Mouse (Mus musculus): ENCODE data around the gene Gm5294. TPM values are rescaled to one million over a fixed set of nuclear protein-coding genes. Genes with fewer than 3 reads are reported as not detected.

The Gm5294 gene
- not detected in 2 replicates for polyA plus RNA-seq (2015; fragmentation: Nextera tagmentation; extraction: Ambion mirVana)

DNA sequence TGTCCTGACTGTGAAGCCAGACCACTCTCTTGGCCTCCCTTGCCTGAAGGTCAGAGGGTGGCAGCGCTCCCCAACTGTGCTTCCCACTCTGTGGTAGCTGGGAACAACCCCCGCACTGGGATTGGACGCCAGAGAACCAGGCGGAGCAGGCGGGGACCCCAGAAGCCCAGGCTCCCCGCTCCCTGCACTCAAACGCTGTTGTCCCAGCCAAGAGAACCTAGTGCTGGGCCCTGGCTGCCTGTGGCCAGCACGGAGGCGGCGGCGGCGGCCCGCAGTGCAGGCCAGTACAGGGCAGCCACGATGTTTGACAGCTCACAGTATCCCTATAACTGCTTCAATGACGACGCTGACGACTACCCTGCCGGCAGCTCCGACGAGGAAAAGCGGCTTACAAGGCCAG is at the start of gene Gm5294:
Gene Gm5294 (plus strand): TSS at position 301 of the 400 bp plus-strand sequence.
- WGBS, result 19% methylated on average over 21 of the region's 21 CpGs
- Histone ChIP-seq H3K9ac (ENCODE audit: low read depth, low read length) (no peak within 1 kb of the TSS), H3K4me3 (ENCODE audit: low read depth, low read length) (peak within 1 kb of the TSS; percentile 23), H3K4me2 (replicated peaks; ENCODE audit: low read depth) (peak within 1 kb of the TSS; percentile 62), H3K4me1 (replicated peaks; ENCODE audit: control insufficient read depth, insufficient read depth, low read length) (no peaks in the 10 kb centered on the region), H3K27me3 (replicated peaks; ENCODE audit: control insufficient read depth, insufficient read depth, low read length) (peaks cover 42% of the 10 kb centered on the region), H3K27ac (ENCODE audit: low read depth, low read length) (no peak within 1 kb of the TSS), H3K36me3 (ENCODE audit: control insufficient read depth, insufficient read depth) (no peaks in the 10 kb centered on the region), H3K9me3 (ENCODE audit: control insufficient read depth) (no peaks in the 10 kb centered on the region)
- ATAC-seq, result no peak
- no peak for TF ChIP-seq CTCF (IDR thresholded peaks at IDR 0.05; ENCODE audit: low read depth)

DNA sequence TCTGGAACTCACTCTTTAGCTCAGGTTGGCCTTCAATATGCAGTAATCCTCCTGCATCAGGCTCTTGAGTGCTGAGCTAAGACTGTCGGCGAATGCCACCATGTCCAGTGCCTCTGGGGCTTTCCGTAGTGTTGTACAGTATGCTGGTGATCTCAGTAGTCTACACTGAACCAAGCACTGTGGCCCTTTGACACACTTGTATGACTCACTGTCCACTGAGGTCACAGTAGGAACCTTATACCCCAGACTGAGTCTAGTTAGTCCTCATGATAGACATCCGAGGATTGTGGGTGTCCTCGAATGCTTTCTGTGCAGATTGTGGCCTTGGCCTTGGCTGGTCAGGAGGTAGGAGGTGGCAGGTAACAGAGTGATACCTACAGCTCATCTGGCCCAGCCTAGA is 44.8 kb upstream of the Gm5294 start:
- H3K36me3 ChIP-seq (ENCODE audit: control insufficient read depth, insufficient read depth), result no peaks in the 10 kb centered on the region
- WGBS, result 89% methylated on average over 5 of the region's 5 CpGs

DNA sequence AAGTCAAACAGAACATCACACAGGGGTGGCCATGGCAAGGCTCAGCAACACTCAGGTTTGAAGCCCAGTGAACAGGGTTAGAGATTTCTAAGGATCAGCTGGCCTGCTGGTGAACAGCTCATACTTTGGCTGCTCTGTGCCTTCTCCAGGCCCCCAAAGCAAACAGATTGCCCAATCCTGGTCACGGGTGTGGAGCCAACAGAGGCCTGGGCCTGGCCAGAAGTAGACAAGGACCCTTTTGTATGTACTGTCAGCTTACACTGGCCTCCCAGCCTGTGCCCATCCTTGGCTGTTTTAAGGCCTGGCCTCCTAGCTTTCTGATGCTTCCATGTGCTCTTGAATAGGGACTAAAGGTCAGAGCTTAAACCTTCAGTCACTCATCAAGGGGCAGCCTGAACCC is 43.5 kb upstream of the Gm5294 start:
- Histone ChIP-seq H3K36me3 (ENCODE audit: control insufficient read depth, insufficient read depth) (no peaks in the 10 kb centered on the region), H3K9ac (ENCODE audit: low read depth, low read length) (no peak overlapping the region), H3K4me1 (replicated peaks; ENCODE audit: control insufficient read depth, insufficient read depth, low read length) (peaks cover 5% of the 10 kb centered on the region; the same call in 1 of the 2 replicates), H3K27me3 (replicated peaks; ENCODE audit: control insufficient read depth, insufficient read depth, low read length) (no peaks in the 10 kb centered on the region), H3K9me3 (ENCODE audit: control insufficient read depth) (no peaks in the 10 kb centered on the region), H3K4me3 (ENCODE audit: low read depth, low read length) (no peak overlapping the region), H3K27ac (ENCODE audit: low read depth, low read length) (no peak overlapping the region; the same call in 1 of the 2 replicates), H3K4me2 (replicated peaks; ENCODE audit: low read depth) (no peak overlapping the region)
- peak; percentile 62; the same call in 1 of the 2 replicates for ATAC-seq
- WGBS, result 17% methylated on average over 1 of the region's 1 CpGs
- TF ChIP-seq CTCF (IDR thresholded peaks at IDR 0.05; ENCODE audit: low read depth), result no peak

More for the DNA sequence above, 44.8 kb upstream of the Gm5294 start:
- H3K4me2 ChIP-seq (replicated peaks; ENCODE audit: low read depth), result no peak overlapping the region
- no peak overlapping the region for H3K4me3 ChIP-seq (ENCODE audit: low read depth, low read length)
- no peaks in the 10 kb centered on the region for H3K9me3 ChIP-seq (ENCODE audit: control insufficient read depth)
- peaks cover 5% of the 10 kb centered on the region; the same call in 1 of the 2 replicates for H3K4me1 ChIP-seq (replicated peaks; ENCODE audit: control insufficient read depth, insufficient read depth, low read length)
- no peak overlapping the region for H3K27ac ChIP-seq (ENCODE audit: low read depth, low read length)
- H3K9ac ChIP-seq (ENCODE audit: low read depth, low read length), result no peak overlapping the region
- no peaks in the 10 kb centered on the region for H3K27me3 ChIP-seq (replicated peaks; ENCODE audit: control insufficient read depth, insufficient read depth, low read length)
- ATAC-seq, result no peak
- no peak for TF ChIP-seq CTCF (IDR thresholded peaks at IDR 0.05; ENCODE audit: low read depth)

DNA sequence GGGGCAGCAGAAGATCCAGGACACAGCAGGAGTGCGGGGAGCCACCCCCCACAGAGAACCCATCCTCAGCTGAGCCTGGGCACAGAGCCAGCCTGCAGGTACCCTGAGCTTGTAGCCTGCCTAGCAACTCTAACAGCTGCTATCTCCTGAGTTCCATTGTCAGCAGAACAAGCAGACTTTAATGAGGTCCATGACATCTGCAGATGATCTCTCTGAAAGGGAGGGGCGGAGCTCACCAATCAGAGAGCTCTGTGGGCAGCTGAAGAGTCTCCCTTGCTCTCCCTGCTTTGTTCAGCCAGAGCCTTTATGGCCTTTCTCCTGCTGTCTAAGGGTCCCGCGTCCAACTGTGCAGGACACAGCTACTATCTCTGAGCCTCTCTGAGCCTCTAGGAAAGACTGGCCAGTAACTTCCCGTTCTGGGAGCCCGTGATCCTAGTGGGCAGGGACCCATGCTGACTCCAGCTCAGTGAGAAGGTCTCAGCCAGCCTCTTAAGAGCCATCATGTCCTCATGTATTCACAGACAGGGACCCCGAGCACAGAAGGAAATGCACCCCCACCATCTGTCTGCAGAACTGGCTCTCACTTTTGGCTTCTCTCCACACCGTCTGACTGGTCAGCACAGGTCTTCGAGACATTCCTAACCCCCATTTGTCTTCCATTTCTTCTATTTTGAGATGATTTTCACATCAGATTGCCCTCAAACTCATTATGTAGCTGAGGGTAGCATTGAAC is 41.0 kb upstream of the Gm5294 start:
- no peak for TF ChIP-seq CTCF (IDR thresholded peaks at IDR 0.05; ENCODE audit: low read depth)
- no peaks in the 10 kb centered on the region for H3K36me3 ChIP-seq (ENCODE audit: control insufficient read depth, insufficient read depth)
- no peak overlapping the region for H3K9ac ChIP-seq (ENCODE audit: low read depth, low read length)
- no peak overlapping the region for H3K4me3 ChIP-seq (ENCODE audit: low read depth, low read length)
- no peak overlapping the region for H3K4me2 ChIP-seq (replicated peaks; ENCODE audit: low read depth)
- 61% methylated on average over 9 of the region's 9 CpGs for WGBS
- peaks cover 5% of the 10 kb centered on the region; the same call in 1 of the 2 replicates for H3K4me1 ChIP-seq (replicated peaks; ENCODE audit: control insufficient read depth, insufficient read depth, low read length)
- H3K27me3 ChIP-seq (replicated peaks; ENCODE audit: control insufficient read depth, insufficient read depth, low read length), result no peaks in the 10 kb centered on the region
- H3K27ac ChIP-seq (ENCODE audit: low read depth, low read length), result no peak overlapping the region
- H3K9me3 ChIP-seq (ENCODE audit: control insufficient read depth), result no peaks in the 10 kb centered on the region
- ATAC-seq, result no peak

DNA sequence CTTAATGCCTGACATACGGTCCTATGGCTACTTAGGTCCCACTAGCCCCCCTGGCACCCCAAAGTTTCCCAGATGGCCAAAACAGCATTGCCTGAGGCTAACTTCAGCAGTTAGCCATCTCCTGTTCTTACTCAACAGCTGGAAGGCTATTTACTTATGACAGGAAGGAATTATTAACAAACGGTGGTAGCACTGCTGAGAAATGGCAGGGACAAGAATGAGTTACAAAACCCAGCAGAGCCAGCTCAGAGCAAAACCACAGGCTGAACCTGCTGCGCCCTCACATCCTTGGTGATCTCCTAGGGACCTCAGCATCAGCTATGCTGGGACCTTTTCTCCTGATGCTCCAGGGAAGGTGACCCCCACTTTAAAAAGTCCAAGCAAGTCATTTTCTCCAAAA is 40.2 kb upstream of the Gm5294 start:
- Histone ChIP-seq H3K27me3 (replicated peaks; ENCODE audit: control insufficient read depth, insufficient read depth, low read length) (no peaks in the 10 kb centered on the region), H3K9me3 (ENCODE audit: control insufficient read depth) (no peaks in the 10 kb centered on the region), H3K27ac (ENCODE audit: low read depth, low read length) (no peak overlapping the region), H3K4me3 (ENCODE audit: low read depth, low read length) (no peak overlapping the region), H3K4me1 (replicated peaks; ENCODE audit: control insufficient read depth, insufficient read depth, low read length) (peaks cover 5% of the 10 kb centered on the region; the same call in 1 of the 2 replicates), H3K9ac (ENCODE audit: low read depth, low read length) (no peak overlapping the region), H3K4me2 (replicated peaks; ENCODE audit: low read depth) (no peak overlapping the region), H3K36me3 (ENCODE audit: control insufficient read depth, insufficient read depth) (no peaks in the 10 kb centered on the region)
- ATAC-seq, result no peak
- WGBS, result 62% methylated on average over 3 of the region's 3 CpGs
- no peak for TF ChIP-seq CTCF (IDR thresholded peaks at IDR 0.05; ENCODE audit: low read depth)

DNA sequence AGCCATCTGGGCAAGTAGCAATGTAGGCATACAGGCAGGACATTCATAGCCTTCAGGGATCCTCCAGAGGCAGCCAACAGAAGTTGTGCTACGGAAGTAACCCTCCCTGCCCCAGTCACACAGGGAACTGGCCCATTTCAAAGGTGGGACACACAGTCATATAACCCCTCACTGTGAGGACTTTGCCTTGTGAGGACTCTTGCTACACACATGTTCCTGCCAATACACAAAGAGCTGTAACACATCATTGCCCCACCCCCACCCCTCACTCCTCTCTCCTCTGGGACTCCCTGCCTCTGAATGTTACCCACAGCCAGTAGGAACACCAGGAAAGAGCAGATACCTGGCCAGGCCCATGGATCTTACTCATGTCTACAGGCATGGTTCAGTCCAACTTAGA is 37.2 kb upstream of the Gm5294 start:
- 88% methylated on average over 1 of the region's 1 CpGs for WGBS
- ATAC-seq, result no peak
- Histone ChIP-seq H3K27me3 (replicated peaks; ENCODE audit: control insufficient read depth, insufficient read depth, low read length) (no peaks in the 10 kb centered on the region), H3K4me1 (replicated peaks; ENCODE audit: control insufficient read depth, insufficient read depth, low read length) (no peaks in the 10 kb centered on the region), H3K9ac (ENCODE audit: low read depth, low read length) (no peak overlapping the region), H3K9me3 (ENCODE audit: control insufficient read depth) (no peaks in the 10 kb centered on the region), H3K36me3 (ENCODE audit: control insufficient read depth, insufficient read depth) (no peaks in the 10 kb centered on the region), H3K27ac (ENCODE audit: low read depth, low read length) (no peak overlapping the region), H3K4me3 (ENCODE audit: low read depth, low read length) (no peak overlapping the region), H3K4me2 (replicated peaks; ENCODE audit: low read depth) (no peak overlapping the region)
- TF ChIP-seq CTCF (IDR thresholded peaks at IDR 0.05; ENCODE audit: low read depth), result no peak
